Mouse (Mus musculus) small intestine, adult 2 months (tissue): ENCODE results near the gene Anapc2.
A peak's percentile ranks its signal among the peaks of the same experiment; 100 is the strongest.

Source experiments
- CTCF ChIP-seq: fragments of 200-500 bp; IDR thresholded peaks from 2 replicates; pipeline ENCODE4 v1.5.1; 2012; ENCODE audit warnings: low read depth, mild to moderate bottlenecking, control low read depth, inconsistent platforms, low read length, moderate library complexity, mixed read lengths; ENCODE audit not compliant: insufficient replicate concordance, insufficient read length; ENCODE audit errors: extremely low read depth
- POLR2A ChIP-seq: fragments of 200-500 bp; IDR thresholded peaks from 2 replicates; pipeline ENCODE4 v1.6.1; 2012; ENCODE audit warnings: low read depth, mild to moderate bottlenecking, control low read depth, inconsistent platforms, low read length, moderate library complexity

GRCm38 (mm10) chr2:25289651-25290050 lies 17.4 kb downstream of the Anapc2 start, which contains the start of gene Lrrc26:
- TF ChIP-seq CTCF (no peak), POLR2A (0 out of 2 replicates have a peak, but pooled peaks have one; percentile 24)
